Mouse (Mus musculus) cerebellum, postnatal 25 days (tissue): ENCODE measurements around the gene Sars2.

Source experiments
- DNase-seq, 2 experiments: peaks; one replicate each; pipeline ENCODE4 v3.0.0; 2021; ENCODE audit warnings: mixed read lengths in 2 of 2

Gene Sars2

GRCm38 (mm10) chr7:28780067-28780658, 38.4 kb downstream of the Sars2 start:
- DNase-seq = peak; percentile 91 to 94

GRCm38 (mm10) chr7:28780857-28781256, 39.1 kb downstream of the Sars2 start:
- peak; percentile 37 to 52 for DNase-seq

GRCm38 (mm10) chr7:28781261-28781663, 39.5 kb downstream of the Sars2 start:
- DNase-seq = no peak

- no peak for DNase-seq
Observed at GRCm38 (mm10) chr7:28785161-28785560, 43.4 kb downstream of the Sars2 start.

GRCm38 (mm10) chr7:28787884-28788283, 46.1 kb downstream of the Sars2 start:
- no peak for DNase-seq

GRCm38 (mm10) chr7:28788307-28789195, 46.8 kb downstream of the Sars2 start, which contains the start of gene Rinl:
Gene Rinl, plus strand, starts transcription at chr7:28788969.
- no peak for DNase-seq

GRCm38 (mm10) chr7:28789235-28789634, 47.4 kb downstream of the Sars2 start:
- no peak for DNase-seq

GRCm38 (mm10) chr7:28790066-28790806, 48.4 kb downstream of the Sars2 start:
- no peak for DNase-seq

- no peak for DNase-seq
Observed at GRCm38 (mm10) chr7:28791706-28792105, 49.9 kb downstream of the Sars2 start.

- DNase-seq = no peak
Observed at GRCm38 (mm10) chr7:28792391-28793185, 50.8 kb downstream of the Sars2 start.

- DNase-seq = no peak
Observed at GRCm38 (mm10) chr7:28793834-28794233, 52.0 kb downstream of the Sars2 start.

- no peak for DNase-seq
Observed at GRCm38 (mm10) chr7:28794496-28794895, 52.7 kb downstream of the Sars2 start.

- no peak for DNase-seq
Observed at GRCm38 (mm10) chr7:28795832-28796231, 54.0 kb downstream of the Sars2 start.

GRCm38 (mm10) chr7:28796562-28796975, 54.8 kb downstream of the Sars2 start:
- peak; percentile 89 to 93 for DNase-seq

GRCm38 (mm10) chr7:28799994-28800393, 58.2 kb downstream of the Sars2 start:
- no peak for DNase-seq

- no peak for DNase-seq
Observed at GRCm38 (mm10) chr7:28801451-28801850, 59.7 kb downstream of the Sars2 start.

GRCm38 (mm10) chr7:28801901-28802670, 60.3 kb downstream of the Sars2 start:
- DNase-seq = no peak

GRCm38 (mm10) chr7:28802846-28803588, 61.2 kb downstream of the Sars2 start:
- no peak for DNase-seq
